Mouse (Mus musculus) neural tube, embryonic 13.5 days (tissue): ENCODE measurements around the gene Atp13a5. TPM values are rescaled to one million over a fixed set of nuclear protein-coding genes. Genes with fewer than 3 reads are reported as not detected.
A peak's percentile ranks its signal among the peaks of the same experiment; 100 is the strongest.

ENCODE experiments used
- ATAC-seq: fragments of 200-750 bp; cut with Nextera tagmentation; 2 replicates; pipeline ENCODE4 v1.8.0; 2017; ENCODE audit warnings: low read depth, mild to moderate bottlenecking, moderate TSS enrichment, moderate library complexity
- H3K27ac ChIP-seq: fragments of 300-500 bp; sonication (generic); replicated peaks from 2 replicates; pipeline ENCODE4 v1.5.1; 2015; ENCODE audit warnings: moderate library complexity, mild to moderate bottlenecking, inconsistent platforms
- H3K27me3 ChIP-seq: fragments of 300-500 bp; sonication (generic); 2 replicates; pipeline ENCODE4 v1.6.1; 2015; ENCODE audit warnings: mild to moderate bottlenecking, inconsistent platforms
- H3K36me3 ChIP-seq: fragments of 300-500 bp; sonication (generic); 2 replicates; pipeline ENCODE4 v1.6.1; 2015; ENCODE audit warnings: mild to moderate bottlenecking, inconsistent platforms
- H3K4me1 ChIP-seq: fragments of 300-500 bp; sonication (generic); replicated peaks from 2 replicates; pipeline ENCODE4 v1.6.1; 2015; ENCODE audit warnings: inconsistent platforms
- H3K4me2 ChIP-seq: fragments of 300-500 bp; sonication (generic); 2 replicates; pipeline ENCODE4 v1.6.1; 2015; ENCODE audit warnings: inconsistent platforms, mild to moderate bottlenecking, moderate library complexity
- H3K4me3 ChIP-seq: fragments of 300-500 bp; sonication (generic); 2 replicates; pipeline ENCODE4 v1.5.1; 2015; ENCODE audit warnings: mild to moderate bottlenecking, inconsistent platforms
- H3K9ac ChIP-seq: fragments of 300-500 bp; sonication (generic); 2 replicates; pipeline ENCODE4 v1.6.1; 2015; ENCODE audit warnings: moderate library complexity, mild to moderate bottlenecking, inconsistent platforms
- H3K9me3 ChIP-seq: fragments of 300-500 bp; sonication (generic); 2 replicates; pipeline ENCODE4 v1.6.1; 2016; ENCODE audit warnings: inconsistent platforms
- WGBS: fragments of 180-500 bp; shearing (Covaris S2); methylation state at CpG from one replicate; pipeline ENCODE4 v1.1.7; 2015; 5-methylcytosine and 5-hydroxymethylcytosine counted together
- polyA plus RNA-seq: library from polyadenylated mRNA; unstranded; fragments of >200 nt; fragmentation: Nextera tagmentation; extraction: Ambion mirVana; gene quantifications from 2 replicates; pipeline ENCODE4 v1.2.1, GENCODE M21; 2015

Gene Atp13a5
- 0.65 and 0.91 TPM in 2 replicates for polyA plus RNA-seq

GRCm38 (mm10) chr16:29378458-29378857, at the start of gene Atp13a5:
Atp13a5 (minus strand) TSS chr16:29378732.
- Histone ChIP-seq H3K4me3 (no peak within 1 kb of the TSS), H3K27ac (no peak within 1 kb of the TSS), H3K4me1 (no peaks in the 10 kb centered on the region), H3K36me3 (no peaks in the 10 kb centered on the region), H3K27me3 (no peaks in the 10 kb centered on the region), H3K9me3 (no peaks in the 10 kb centered on the region), H3K4me2 (no peak within 1 kb of the TSS), H3K9ac (no peak within 1 kb of the TSS)
- WGBS: 78% methylated on average over 4 of the region's 4 CpGs
- no peak for ATAC-seq

- WGBS: 89% methylated on average over 6 of the region's 6 CpGs
- Histone ChIP-seq H3K36me3 (no peaks in the 10 kb centered on the region), H3K4me1 (no peaks in the 10 kb centered on the region), H3K27ac (no peak overlapping the region), H3K4me2 (no peak overlapping the region), H3K27me3 (no peaks in the 10 kb centered on the region), H3K9ac (no peak overlapping the region), H3K9me3 (no peaks in the 10 kb centered on the region), H3K4me3 (no peak overlapping the region)
- no peak for ATAC-seq
Observed at GRCm38 (mm10) chr16:29414822-29415221, 36.3 kb upstream of the Atp13a5 start.

DNA sequence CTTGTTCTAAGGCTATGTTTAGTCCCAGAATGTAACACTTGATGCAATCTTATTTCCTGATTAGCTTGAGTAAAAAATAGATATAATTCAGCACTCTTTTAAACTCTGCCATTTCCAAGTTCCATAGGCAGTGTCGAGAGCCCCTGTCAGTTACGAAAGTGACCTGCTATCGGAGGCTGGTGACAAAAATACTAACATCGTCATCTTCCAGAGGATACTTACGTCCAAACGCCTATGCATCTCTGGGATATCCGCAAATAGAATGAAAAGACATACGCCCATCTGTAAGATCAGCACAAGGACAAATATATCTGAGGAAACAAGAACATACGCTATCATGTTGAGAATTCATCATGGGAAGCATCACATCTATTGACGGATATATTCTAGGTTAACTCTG, 28.8 kb upstream of the Atp13a5 start:
- no peak overlapping the region for H3K27ac ChIP-seq
- H3K4me1 ChIP-seq: no peaks in the 10 kb centered on the region
- H3K9me3 ChIP-seq: no peaks in the 10 kb centered on the region
- H3K36me3 ChIP-seq: no peaks in the 10 kb centered on the region
- H3K4me3 ChIP-seq: no peak overlapping the region
- no peaks in the 10 kb centered on the region for H3K27me3 ChIP-seq
- no peak overlapping the region for H3K9ac ChIP-seq
- H3K4me2 ChIP-seq: no peak overlapping the region
- WGBS: 92% methylated on average over 10 of the region's 10 CpGs
- no peak for ATAC-seq

DNA sequence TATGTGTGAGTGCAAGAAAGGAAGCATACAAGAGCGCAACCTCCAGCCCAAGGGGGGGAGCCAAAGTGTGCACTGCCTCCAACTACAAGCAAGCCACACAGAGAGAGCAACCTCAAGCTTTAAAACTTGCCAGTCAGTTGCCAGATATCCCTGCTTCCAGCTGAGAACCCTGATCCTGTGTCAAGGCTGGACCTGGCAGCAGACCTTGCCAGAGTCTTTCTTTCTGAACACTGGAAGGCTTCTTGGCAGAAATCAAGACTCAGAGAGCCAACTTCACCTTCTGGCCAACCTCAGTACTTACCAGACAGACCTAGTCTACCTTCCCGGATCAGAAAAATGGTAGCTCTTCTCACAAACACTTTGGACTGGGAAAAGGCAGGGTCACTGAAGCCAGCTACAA, 20.5 kb upstream of the Atp13a5 start:
- H3K36me3 ChIP-seq: no peaks in the 10 kb centered on the region
- no peak for ATAC-seq
- H3K27ac ChIP-seq: no peak overlapping the region
- no peaks in the 10 kb centered on the region for H3K4me1 ChIP-seq
- H3K27me3 ChIP-seq: no peaks in the 10 kb centered on the region
- no peak overlapping the region for H3K4me3 ChIP-seq
- no peak overlapping the region for H3K9ac ChIP-seq
- H3K9me3 ChIP-seq: no peaks in the 10 kb centered on the region
- no peak overlapping the region for H3K4me2 ChIP-seq
- WGBS: 84% methylated on average over 1 of the region's 2 CpGs

- Histone ChIP-seq H3K4me3 (no peak overlapping the region), H3K9me3 (no peaks in the 10 kb centered on the region), H3K36me3 (no peaks in the 10 kb centered on the region), H3K27me3 (no peaks in the 10 kb centered on the region), H3K9ac (no peak overlapping the region), H3K4me2 (no peak overlapping the region), H3K4me1 (no peaks in the 10 kb centered on the region), H3K27ac (no peak overlapping the region)
- no peak for ATAC-seq
- WGBS: 87% methylated on average over 4 of the region's 4 CpGs
Observed at GRCm38 (mm10) chr16:29384781-29385180, 6.2 kb upstream of the Atp13a5 start.

DNA sequence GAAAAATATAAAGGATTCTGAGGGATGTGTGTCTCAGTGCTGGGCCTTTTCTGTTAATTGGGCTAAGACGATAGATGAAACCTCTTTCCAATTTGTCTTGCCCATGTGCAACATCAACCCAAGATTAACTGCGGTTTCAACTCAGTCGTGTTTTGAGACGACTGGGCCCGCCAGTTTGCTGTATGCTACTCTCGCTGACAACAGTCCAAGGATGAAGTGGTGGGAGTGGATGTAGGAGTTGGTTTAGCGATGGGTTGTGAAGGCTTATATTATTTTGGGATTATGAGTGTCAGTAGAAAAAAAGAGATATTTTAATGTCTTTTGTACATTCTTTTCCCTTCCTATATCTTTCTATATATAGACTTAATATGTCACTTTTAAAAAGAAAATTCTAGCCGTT, 3.9 kb downstream of the Atp13a5 start:
- Histone ChIP-seq H3K4me1 (no peaks in the 10 kb centered on the region), H3K9me3 (no peaks in the 10 kb centered on the region), H3K36me3 (no peaks in the 10 kb centered on the region), H3K9ac (no peak overlapping the region), H3K4me2 (no peak overlapping the region), H3K27ac (no peak overlapping the region), H3K27me3 (no peaks in the 10 kb centered on the region), H3K4me3 (no peak overlapping the region)
- no peak for ATAC-seq
- WGBS: 90% methylated on average over 8 of the region's 8 CpGs

- WGBS: 73% methylated on average over 3 of the region's 3 CpGs
Observed at GRCm38 (mm10) chr16:29331351-29332044, 47.0 kb downstream of the Atp13a5 start.

DNA sequence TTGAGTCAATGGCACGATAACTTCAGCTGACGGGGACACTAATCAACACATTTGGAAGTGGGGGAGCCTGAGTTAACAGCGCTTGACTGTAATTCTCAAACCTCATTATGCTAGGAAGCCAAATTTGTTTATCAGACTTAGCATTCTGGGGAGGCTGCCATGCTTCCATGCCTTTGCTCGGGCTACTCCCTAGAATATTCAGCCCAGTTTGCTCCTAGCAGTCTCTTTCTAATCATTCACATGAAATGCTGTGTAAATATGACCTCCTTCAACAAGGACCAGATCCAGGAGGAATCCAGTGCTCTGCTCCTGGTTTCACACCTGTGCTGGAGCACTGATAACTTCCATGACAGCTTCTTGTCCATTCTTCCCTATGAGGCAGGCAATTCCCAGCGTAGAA, 47.6 kb downstream of the Atp13a5 start:
- Histone ChIP-seq H3K4me3 (no peak overlapping the region), H3K27ac (peak overlapping the region; percentile 52; the same call in 1 of the 2 replicates), H3K27me3 (no peaks in the 10 kb centered on the region), H3K36me3 (no peaks in the 10 kb centered on the region), H3K4me1 (0 out of 2 replicates have a peak, but pooled peaks cover 2% of the 10 kb centered on the region), H3K9ac (no peak overlapping the region), H3K4me2 (no peak overlapping the region), H3K9me3 (no peaks in the 10 kb centered on the region)
- WGBS: 84% methylated on average over 5 of the region's 5 CpGs
- ATAC-seq: peak; percentile 47; the same call in 1 of the 2 replicates

More at GRCm38 (mm10) chr16:29331351-29332044, 47.0 kb downstream of the Atp13a5 start:
- ATAC-seq: peak; percentile 83
- Histone ChIP-seq H3K4me1 (0 out of 2 replicates have a peak, but pooled peaks cover 2% of the 10 kb centered on the region), H3K27ac (peak overlapping the region; percentile 52; the same call in 1 of the 2 replicates), H3K4me3 (no peak overlapping the region), H3K36me3 (no peaks in the 10 kb centered on the region), H3K27me3 (no peaks in the 10 kb centered on the region), H3K9me3 (no peaks in the 10 kb centered on the region), H3K4me2 (no peak overlapping the region), H3K9ac (no peak overlapping the region)

- H3K4me2 ChIP-seq: no peak overlapping the region
- no peak overlapping the region for H3K27ac ChIP-seq
- H3K9me3 ChIP-seq: no peaks in the 10 kb centered on the region
- WGBS: 87% methylated on average over 2 of the region's 2 CpGs
- no peak overlapping the region for H3K9ac ChIP-seq
- H3K4me3 ChIP-seq: no peak overlapping the region
- H3K4me1 ChIP-seq: 0 out of 2 replicates have a peak, but pooled peaks cover 2% of the 10 kb centered on the region
- ATAC-seq: no peak
- H3K36me3 ChIP-seq: no peaks in the 10 kb centered on the region
- H3K27me3 ChIP-seq: no peaks in the 10 kb centered on the region
Observed at GRCm38 (mm10) chr16:29329213-29329612, 49.3 kb downstream of the Atp13a5 start.

DNA sequence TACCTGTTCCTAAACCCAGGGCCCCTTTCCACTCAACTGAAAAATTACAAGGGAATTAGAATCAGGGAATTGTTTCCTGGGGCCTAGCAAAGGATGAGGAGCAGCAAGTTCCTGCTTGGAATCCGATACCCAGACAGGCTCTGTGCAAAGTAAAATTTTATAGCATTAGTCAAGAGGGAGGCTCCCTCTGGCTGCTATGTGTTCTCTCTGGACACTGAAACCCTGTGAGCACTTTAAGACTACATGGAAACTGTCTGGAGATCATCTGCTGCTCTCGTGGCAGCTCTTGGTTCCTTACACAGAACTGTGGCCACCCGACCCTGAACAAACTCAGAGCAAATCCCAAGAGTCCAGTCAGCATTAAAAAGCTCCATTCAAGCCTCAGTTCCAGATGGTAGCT, 50.6 kb downstream of the Atp13a5 start:
- Histone ChIP-seq H3K4me2 (no peak overlapping the region), H3K27me3 (no peaks in the 10 kb centered on the region), H3K27ac (no peak overlapping the region), H3K9ac (no peak overlapping the region), H3K4me3 (no peak overlapping the region), H3K9me3 (no peaks in the 10 kb centered on the region), H3K4me1 (0 out of 2 replicates have a peak, but pooled peaks cover 2% of the 10 kb centered on the region), H3K36me3 (no peaks in the 10 kb centered on the region)
- no peak for ATAC-seq
- WGBS: 66% methylated on average over 3 of the region's 3 CpGs

DNA sequence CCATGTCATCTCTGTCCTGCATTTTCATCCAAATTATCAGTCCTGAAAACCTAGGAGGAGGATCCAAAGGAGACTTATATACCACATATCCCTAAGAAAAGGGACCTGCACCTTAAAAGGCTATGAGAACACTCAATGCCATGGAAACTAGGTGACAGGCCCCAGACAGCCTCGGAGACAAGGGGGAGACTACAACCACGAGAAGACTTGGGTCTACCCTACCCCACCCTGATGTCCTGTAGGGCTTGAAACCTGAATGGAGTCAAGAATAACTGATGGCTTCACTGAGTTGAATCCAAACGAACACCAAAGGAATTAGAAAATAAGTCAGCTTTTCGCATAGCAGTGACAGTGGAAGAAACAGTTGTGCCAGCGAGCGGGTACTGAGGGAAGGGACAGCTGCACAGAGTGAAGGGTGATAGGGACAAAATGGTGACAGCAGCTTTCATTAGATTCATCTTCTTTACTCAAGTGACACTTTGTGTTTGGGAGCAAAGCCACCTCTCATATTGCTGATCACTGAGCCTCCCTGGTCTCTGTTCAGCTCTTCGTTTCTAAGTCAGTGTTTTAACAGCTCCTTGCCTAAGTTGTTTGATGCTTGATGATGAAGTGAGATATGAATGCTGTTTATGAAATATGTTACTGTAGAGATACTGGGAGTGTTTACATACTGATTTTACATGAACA, 53.2 kb downstream of the Atp13a5 start:
- no peaks in the 10 kb centered on the region for H3K9me3 ChIP-seq
- no peaks in the 10 kb centered on the region for H3K4me1 ChIP-seq
- no peaks in the 10 kb centered on the region for H3K27me3 ChIP-seq
- no peak overlapping the region for H3K4me2 ChIP-seq
- H3K4me3 ChIP-seq: no peak overlapping the region
- H3K36me3 ChIP-seq: no peaks in the 10 kb centered on the region
- ATAC-seq: no peak
- no peak overlapping the region for H3K9ac ChIP-seq
- 84% methylated on average over 7 of the region's 7 CpGs for WGBS
- no peak overlapping the region for H3K27ac ChIP-seq

DNA sequence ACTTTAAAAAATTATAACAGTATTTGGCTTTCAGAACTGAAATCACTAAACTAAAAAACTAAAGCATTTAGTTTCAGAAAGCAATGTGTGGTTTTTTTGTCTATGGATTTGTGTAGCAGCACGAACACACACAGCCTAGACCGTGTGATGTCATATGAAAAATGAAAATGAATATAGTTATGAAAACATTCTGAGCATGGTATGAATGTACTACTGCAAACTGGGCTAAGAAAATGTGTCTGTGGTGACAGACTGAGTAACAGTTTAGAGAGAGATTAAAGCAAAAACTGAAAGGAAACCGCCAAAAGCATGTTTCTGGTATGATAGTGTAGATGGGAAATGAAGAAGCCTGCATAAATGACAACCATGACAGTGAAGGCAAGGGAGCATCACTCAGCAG, 57.8 kb downstream of the Atp13a5 start:
- no peaks in the 10 kb centered on the region for H3K9me3 ChIP-seq
- no peaks in the 10 kb centered on the region for H3K27me3 ChIP-seq
- no peak overlapping the region for H3K27ac ChIP-seq
- WGBS: 92% methylated on average over 3 of the region's 3 CpGs
- no peak overlapping the region for H3K4me2 ChIP-seq
- H3K9ac ChIP-seq: no peak overlapping the region
- ATAC-seq: no peak
- H3K4me1 ChIP-seq: no peaks in the 10 kb centered on the region
- H3K36me3 ChIP-seq: no peaks in the 10 kb centered on the region
- no peak overlapping the region for H3K4me3 ChIP-seq
